Comparison of ENCODE assay signal across 16 mouse cellular contexts in genomic region chr5:139613601-139614000, GRCm38 (mm10).
DNase-seq lines count a peak whose midpoint lies in the region; TF ChIP-seq lines count a peak whose summit lies in the region.
"Had no signal": no experiment of that assay in that cellular context is flagged by ENCODE, and none has a peak within 500 bp of the region (broad histone marks: within the 10 kb centered on the region; RNA-seq: fewer than 3 reads in every experiment).

No protein-coding gene starts in this region.

- intact Hi-C loops in left cerebral cortex, postnatal 4 days (cut with DNase I) = no loop called here

- no peak for TF ChIP-seq CTCF in brain, embryonic 14.5 days (IDR thresholded peaks at IDR 0.05; ENCODE audit: borderline replicate concordance, extremely low read depth, insufficient read depth, insufficient read length)

- no peak for TF ChIP-seq POLR2A in brain, embryonic 14.5 days (IDR thresholded peaks at IDR 0.05; ENCODE audit: borderline replicate concordance, extremely low read depth, insufficient read depth, insufficient read length, poor library complexity, severe bottlenecking)

- peak; percentile 94 for DNase-seq in left cerebral cortex, postnatal 4 days
- DNase-seq in left cerebral cortex, adult 8-10 months (ENCODE audit: low spot score in 2 of 2) = no peak
- DNase-seq in brain, embryonic 14.5 days (ENCODE audit: low read depth) = peak; percentile 38
- peak; percentile 78 to 86 for DNase-seq in cerebellum, adult 18-20 months
- peak; percentile 71 to 77 for DNase-seq in cerebellum, postnatal 36 days
- no peak for DNase-seq in spleen, postnatal 10 days (ENCODE audit: low spot score in 2 of 2)
- DNase-seq in right cerebral cortex, adult 18-20 months = no peak
- DNase-seq: adrenal gland, postnatal 25 days; heart, adult 2 months; kidney, adult 8-10 months; kidney, postnatal 4 days; layer of hippocampus, postnatal 36 days; lung, adult 2 months; lung, postnatal 4 days; right cerebral cortex, postnatal 25 days; thymus, postnatal 25 days had no signal

Comparison
In these comparisons a context has a peak if more than half of its experiments do, and no peak if none do; other contexts are left out.
1. DNase-seq: peak in left cerebral cortex, postnatal 4 days (single experiment), brain, embryonic 14.5 days (single experiment), cerebellum, adult 18-20 months (2 of 2) and cerebellum, postnatal 36 days (2 of 2); none in left cerebral cortex, adult 8-10 months (0 of 2), spleen, postnatal 10 days (0 of 2) and right cerebral cortex, adult 18-20 months (single experiment).